Mouse (Mus musculus) hindbrain, embryonic 16.5 days (tissue): ENCODE measurements around the gene Nat9. TPM values are rescaled to one million over a fixed set of nuclear protein-coding genes. Genes with fewer than 3 reads are reported as not detected.

Source experiments
- ATAC-seq: fragments of 200-750 bp; cut with Nextera tagmentation; 2 replicates; pipeline ENCODE4 v1.8.0; 2017; ENCODE audit warnings: moderate TSS enrichment, moderate library complexity
- H3K27ac ChIP-seq: fragments of 300-500 bp; sonication (generic); 2 replicates; pipeline ENCODE4 v1.5.1; 2014; ENCODE audit warnings: low read depth, mild to moderate bottlenecking, control low read depth, low read length, moderate library complexity
- H3K27me3 ChIP-seq: fragments of 300-500 bp; sonication (generic); replicated peaks from 2 replicates; pipeline ENCODE4 v1.6.1; 2014; ENCODE audit warnings: low read length; ENCODE audit not compliant: control insufficient read depth, insufficient read depth
- H3K36me3 ChIP-seq: fragments of 300-500 bp; sonication (generic); 2 replicates; pipeline ENCODE4 v1.6.1; 2014; ENCODE audit warnings: mild to moderate bottlenecking, low read length, moderate library complexity, mixed read lengths; ENCODE audit not compliant: control insufficient read depth, insufficient read depth
- H3K4me1 ChIP-seq: fragments of 300-500 bp; sonication (generic); 2 replicates; pipeline ENCODE4 v1.6.1; 2014; ENCODE audit warnings: low read depth, low read length; ENCODE audit not compliant: control insufficient read depth, insufficient read depth
- H3K4me2 ChIP-seq: fragments of 300-500 bp; sonication (generic); 2 replicates; pipeline ENCODE4 v1.6.1; 2014; ENCODE audit warnings: mild to moderate bottlenecking, low read length, control low read depth, moderate library complexity
- H3K4me3 ChIP-seq: fragments of 300-500 bp; sonication (generic); 2 replicates; pipeline ENCODE4 v1.5.1; 2014; ENCODE audit warnings: mild to moderate bottlenecking, low read length, control low read depth, moderate library complexity
- H3K9ac ChIP-seq: fragments of 300-500 bp; sonication (generic); 2 replicates; pipeline ENCODE4 v1.6.1; 2014; ENCODE audit warnings: low read depth, mild to moderate bottlenecking, control low read depth, low read length, moderate library complexity
- H3K9me3 ChIP-seq: fragments of 300-500 bp; sonication (generic); 2 replicates; pipeline ENCODE4 v1.6.1; 2014; ENCODE audit warnings: mild to moderate bottlenecking, low read length, moderate library complexity; ENCODE audit not compliant: control insufficient read depth
- WGBS: fragments of 180-500 bp; shearing (Covaris S2); extraction: QIAGEN DNeasy Blood & Tissue Kit; methylation state at CpG from one replicate; pipeline ENCODE4 v1.1.7; 2014; 5-methylcytosine and 5-hydroxymethylcytosine counted together
- polyA plus RNA-seq: library from polyadenylated mRNA; unstranded; fragments of >200 nt; fragmentation: Nextera tagmentation; extraction: Ambion mirVana; gene quantifications from 2 replicates; pipeline ENCODE4 v1.2.1, GENCODE M21; 2015

Gene Nat9
- polyA plus RNA-seq, 1 experiment from 2014 or later = 24.6 TPM

- H3K4me2 ChIP-seq = no peak overlapping the region
- no peak for ATAC-seq
- H3K4me3 ChIP-seq = no peak overlapping the region
- H3K27me3 ChIP-seq = peaks cover 3% of the 10 kb centered on the region; the same call in 1 of the 2 replicates
- no peaks in the 10 kb centered on the region for H3K36me3 ChIP-seq
- H3K9ac ChIP-seq = no peak overlapping the region
- peaks cover 48% of the 10 kb centered on the region for H3K4me1 ChIP-seq
- no peaks in the 10 kb centered on the region for H3K9me3 ChIP-seq
- 70% methylated on average over 7 of the region's 7 CpGs for WGBS
- no peak overlapping the region for H3K27ac ChIP-seq
Measured at GRCm38 (mm10) chr11:115228430-115228829, 40.8 kb upstream of the Nat9 start.

GRCm38 (mm10) chr11:115227640-115228039 lies 40.0 kb upstream of the Nat9 start:
- H3K27me3 ChIP-seq = 0 out of 2 replicates have a peak, but pooled peaks cover 3% of the 10 kb centered on the region
- no peak overlapping the region for H3K9ac ChIP-seq
- peaks cover 43% of the 10 kb centered on the region for H3K4me1 ChIP-seq
- ATAC-seq = no peak
- 35% methylated on average over 12 of the region's 12 CpGs for WGBS
- no peak overlapping the region for H3K27ac ChIP-seq
- H3K4me2 ChIP-seq = no peak overlapping the region
- H3K4me3 ChIP-seq = no peak overlapping the region
- H3K9me3 ChIP-seq = no peaks in the 10 kb centered on the region
- no peaks in the 10 kb centered on the region for H3K36me3 ChIP-seq

- H3K27ac ChIP-seq = peak overlapping the region; percentile 29; the same call in 1 of the 2 replicates
- peak; percentile 60 for ATAC-seq
- H3K4me3 ChIP-seq = no peak overlapping the region
- H3K27me3 ChIP-seq = 0 out of 2 replicates have a peak, but pooled peaks cover 3% of the 10 kb centered on the region
- H3K4me1 ChIP-seq = peaks cover 43% of the 10 kb centered on the region
- H3K36me3 ChIP-seq = no peaks in the 10 kb centered on the region
- H3K4me2 ChIP-seq = no peak overlapping the region
- no peaks in the 10 kb centered on the region for H3K9me3 ChIP-seq
- WGBS = 32% methylated on average over 14 of the region's 14 CpGs
- H3K9ac ChIP-seq = no peak overlapping the region
Measured at GRCm38 (mm10) chr11:115226811-115227491, 39.3 kb upstream of the Nat9 start.

- no peak for ATAC-seq
- WGBS = 49% methylated on average over 6 of the region's 6 CpGs
- H3K4me1 ChIP-seq = peaks cover 37% of the 10 kb centered on the region
- H3K36me3 ChIP-seq = no peaks in the 10 kb centered on the region
- no peaks in the 10 kb centered on the region for H3K9me3 ChIP-seq
- H3K4me3 ChIP-seq = no peak overlapping the region
- 0 out of 2 replicates have a peak, but pooled peaks cover under 1% of the 10 kb centered on the region for H3K27me3 ChIP-seq
- no peak overlapping the region for H3K9ac ChIP-seq
- no peak overlapping the region for H3K27ac ChIP-seq
- no peak overlapping the region for H3K4me2 ChIP-seq
Measured at GRCm38 (mm10) chr11:115225301-115225700, 37.6 kb upstream of the Nat9 start.

- no peak for ATAC-seq
- H3K9ac ChIP-seq = no peak overlapping the region
- 38% methylated on average over 8 of the region's 8 CpGs for WGBS
- H3K27ac ChIP-seq = no peak overlapping the region
- no peak overlapping the region for H3K4me3 ChIP-seq
- no peaks in the 10 kb centered on the region for H3K27me3 ChIP-seq
- H3K4me2 ChIP-seq = no peak overlapping the region
- no peaks in the 10 kb centered on the region for H3K36me3 ChIP-seq
- no peaks in the 10 kb centered on the region for H3K9me3 ChIP-seq
- H3K4me1 ChIP-seq = peaks cover 37% of the 10 kb centered on the region
Measured at GRCm38 (mm10) chr11:115224889-115225288, 37.2 kb upstream of the Nat9 start.

GRCm38 (mm10) chr11:115223877-115224276 lies 36.2 kb upstream of the Nat9 start:
- Histone ChIP-seq H3K36me3 (no peaks in the 10 kb centered on the region), H3K27me3 (no peaks in the 10 kb centered on the region), H3K9me3 (no peaks in the 10 kb centered on the region), H3K4me3 (no peak overlapping the region), H3K27ac (no peak overlapping the region), H3K4me2 (no peak overlapping the region), H3K4me1 (peaks cover 37% of the 10 kb centered on the region), H3K9ac (no peak overlapping the region)
- no peak for ATAC-seq
- WGBS = 79% methylated on average over 6 of the region's 6 CpGs

- Histone ChIP-seq H3K4me2 (no peak overlapping the region), H3K9ac (no peak overlapping the region), H3K9me3 (no peaks in the 10 kb centered on the region), H3K4me1 (peaks cover 37% of the 10 kb centered on the region), H3K27me3 (no peaks in the 10 kb centered on the region), H3K4me3 (no peak overlapping the region), H3K36me3 (no peaks in the 10 kb centered on the region), H3K27ac (no peak overlapping the region)
- no peak for ATAC-seq
- WGBS = 66% methylated on average over 11 of the region's 11 CpGs
Measured at GRCm38 (mm10) chr11:115223451-115223850, 35.8 kb upstream of the Nat9 start.

GRCm38 (mm10) chr11:115222570-115222969 lies 34.9 kb upstream of the Nat9 start:
- Histone ChIP-seq H3K27ac (no peak overlapping the region), H3K4me1 (peaks cover 42% of the 10 kb centered on the region), H3K9ac (0 out of 2 replicates have a peak overlapping the region, but pooled peaks have one; percentile 15), H3K36me3 (no peaks in the 10 kb centered on the region), H3K4me3 (no peak overlapping the region), H3K9me3 (no peaks in the 10 kb centered on the region), H3K4me2 (no peak overlapping the region), H3K27me3 (no peaks in the 10 kb centered on the region)
- ATAC-seq = no peak
- WGBS = 39% methylated on average over 5 of the region's 5 CpGs

- H3K4me3 ChIP-seq = no peak overlapping the region
- no peaks in the 10 kb centered on the region for H3K36me3 ChIP-seq
- no peak overlapping the region for H3K9ac ChIP-seq
- 44% methylated on average over 12 of the region's 12 CpGs for WGBS
- H3K9me3 ChIP-seq = no peaks in the 10 kb centered on the region
- no peak for ATAC-seq
- H3K4me2 ChIP-seq = no peak overlapping the region
- H3K27me3 ChIP-seq = no peaks in the 10 kb centered on the region
- no peak overlapping the region for H3K27ac ChIP-seq
- peaks cover 42% of the 10 kb centered on the region for H3K4me1 ChIP-seq
Measured at GRCm38 (mm10) chr11:115222077-115222476, 34.4 kb upstream of the Nat9 start.
